Mouse (Mus musculus) brain, adult 2 months (tissue): ENCODE results near the gene Rnase4.
A peak's percentile ranks its signal among the peaks of the same experiment; 100 is the strongest.

Experiments used
- DNase-seq: peaks from one replicate; pipeline ENCODE4 v3.0.0; 2011; ENCODE audit warnings: low read depth, low spot score

The Rnase4 gene

GRCm38 (mm10) chr14:51090921-51091900, at the start of gene Rnase4, which contains the start of gene Ang:
TSS of gene Rnase4 (plus strand) at chr14:51091077.
TSS of gene Ang (plus strand) at chr14:51091150.
- DNase-seq: peak; percentile 36

- DNase-seq: no peak
These were observed 49.1 kb upstream of the Rnase4 start, which contains the start of gene Rnase9 for GRCm38 (mm10) chr14:51041769-51042168. TSS of gene Rnase9 (minus strand) at chr14:51041869.

GRCm38 (mm10) chr14:51047846-51048245, 43.0 kb upstream of the Rnase4 start:
- no peak for DNase-seq

- DNase-seq: no peak
These were observed 40.8 kb upstream of the Rnase4 start, which contains the start of gene Rnase11 for GRCm38 (mm10) chr14:51050063-51050462. TSS of gene Rnase11 (minus strand) at chr14:51050163.

DNA sequence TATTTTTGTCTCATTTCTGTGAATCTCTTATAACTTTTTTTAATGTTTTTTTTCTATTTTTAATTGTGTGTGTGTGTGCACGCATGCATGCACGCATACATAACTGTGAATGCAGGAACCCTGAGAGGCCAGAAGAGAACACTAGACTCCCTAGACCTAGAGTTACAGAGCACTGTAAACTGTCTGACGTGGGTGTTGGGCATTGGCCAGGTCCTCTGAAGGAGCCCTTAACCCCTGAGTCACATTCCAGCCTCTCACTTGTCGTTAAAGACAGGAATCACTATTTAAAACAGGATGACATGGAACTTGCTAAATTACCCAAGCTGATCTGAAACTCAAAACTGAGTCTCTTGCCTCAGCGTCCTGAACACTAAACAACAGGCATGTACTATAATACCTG, 38.9 kb upstream of the Rnase4 start:
- DNase-seq: no peak

GRCm38 (mm10) chr14:51053176-51053575, 37.7 kb upstream of the Rnase4 start:
- no peak for DNase-seq

GRCm38 (mm10) chr14:51054243-51055237, 36.3 kb upstream of the Rnase4 start:
- no peak for DNase-seq

DNA sequence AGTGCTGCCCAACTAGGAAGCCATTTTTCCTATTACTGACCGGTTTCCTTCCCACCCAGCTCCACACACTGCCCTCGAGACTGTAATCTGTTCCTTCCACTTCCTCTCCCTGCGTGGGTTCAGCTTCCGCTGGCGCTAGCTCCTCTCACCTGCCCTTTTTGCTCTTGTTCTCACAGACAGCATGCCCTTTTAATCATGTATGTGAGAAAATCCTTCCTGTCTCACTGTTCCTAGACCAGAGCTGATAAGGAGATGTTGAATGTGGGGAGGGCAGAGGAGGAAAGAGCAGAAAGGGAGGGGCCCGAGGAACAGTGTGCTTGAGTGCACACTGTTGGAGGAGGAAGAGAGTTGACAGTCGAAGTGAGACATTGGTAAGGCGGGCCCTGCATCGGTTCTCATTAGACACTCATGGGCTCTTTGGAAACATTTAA, 33.5 kb upstream of the Rnase4 start, which contains the start of gene Rnase12:
Gene Rnase12 (minus strand): TSS at position 261 of the 431 bp plus-strand sequence.
- no peak for DNase-seq

DNA sequence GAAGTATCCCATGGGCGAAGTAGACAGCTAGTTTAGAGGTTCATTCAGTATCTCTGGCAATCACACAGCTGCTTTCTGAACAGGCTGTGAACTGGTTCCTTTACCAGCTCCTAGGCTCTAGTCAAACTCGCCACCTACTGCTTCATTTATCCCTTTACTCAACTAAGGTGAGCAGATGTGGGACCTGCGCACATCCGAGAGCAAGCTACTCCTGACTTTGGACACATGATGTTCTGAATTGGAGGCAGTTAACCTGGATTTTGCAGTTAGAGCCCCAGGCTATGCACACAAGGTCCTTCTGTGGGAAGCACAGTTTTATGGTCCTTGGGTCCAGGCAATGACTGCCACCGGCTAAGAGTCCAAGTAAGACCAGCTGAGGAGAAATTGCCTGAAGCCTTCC, 30.1 kb upstream of the Rnase4 start:
- DNase-seq: no peak

DNA sequence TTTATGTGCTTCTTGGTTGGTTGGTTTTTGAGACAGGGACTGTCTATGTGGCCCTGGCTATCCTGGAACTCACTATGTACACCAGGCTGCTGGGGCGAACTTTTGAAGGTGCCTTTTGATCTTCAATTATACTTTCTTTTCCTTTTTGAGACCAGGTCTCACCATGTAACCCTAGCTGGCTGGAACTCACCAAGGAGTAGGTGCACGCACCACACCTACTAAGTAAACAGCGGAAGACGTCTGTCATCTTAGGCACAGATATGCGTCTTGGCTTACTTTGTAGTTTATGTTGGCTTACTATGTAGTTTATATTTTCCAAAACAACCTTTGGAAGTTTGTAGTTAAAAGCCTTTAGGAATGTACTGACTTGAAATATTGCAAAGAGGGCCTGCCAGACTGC, 21.9 kb upstream of the Rnase4 start:
- no peak for DNase-seq

- peak; percentile 25 for DNase-seq
These were observed 21.3 kb upstream of the Rnase4 start for GRCm38 (mm10) chr14:51069617-51070016.

DNA sequence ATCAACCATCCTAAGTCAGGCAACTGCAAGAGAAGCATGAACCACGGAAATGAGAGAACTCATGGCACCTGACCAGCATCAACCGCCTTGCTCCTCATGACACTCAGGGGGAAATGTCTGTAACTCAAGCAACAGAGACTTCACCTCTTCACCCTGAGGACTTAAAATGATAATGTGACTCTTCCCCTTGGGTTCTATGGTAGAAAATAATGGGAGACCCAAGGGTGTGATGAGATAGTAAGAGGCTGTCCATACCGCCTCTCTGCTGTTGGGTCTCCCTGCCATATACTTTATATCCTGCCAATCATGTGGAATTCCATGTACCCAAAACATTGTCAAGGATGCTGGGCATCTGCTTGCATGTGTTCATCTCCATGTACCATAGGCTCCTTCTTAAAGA, 16.5 kb upstream of the Rnase4 start, which contains the start of gene Olfr750:
Gene Olfr750 (minus strand): TSS at position 101 of the 400 bp plus-strand sequence.
- DNase-seq: no peak

GRCm38 (mm10) chr14:51079180-51079579, 11.7 kb upstream of the Rnase4 start:
- DNase-seq: no peak

DNA sequence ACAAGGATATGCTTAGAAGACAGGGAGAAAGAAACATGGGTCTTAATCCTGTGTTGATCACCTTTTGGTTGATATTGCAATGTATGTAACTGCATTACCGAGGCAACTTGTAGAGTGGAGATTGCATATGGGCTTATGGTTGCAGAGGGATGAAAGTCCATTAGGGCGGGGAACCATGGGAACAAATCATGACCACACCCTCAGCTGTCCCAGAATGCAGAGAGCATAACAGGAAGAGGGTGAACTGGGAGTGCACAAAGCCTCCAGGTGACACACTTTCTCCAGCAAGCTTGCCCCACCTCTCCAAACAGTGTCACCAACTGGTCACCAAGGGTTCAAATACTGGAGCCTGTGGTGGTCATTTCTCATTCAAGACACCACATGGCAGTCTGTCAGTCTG, 9.8 kb upstream of the Rnase4 start:
- DNase-seq: no peak

DNA sequence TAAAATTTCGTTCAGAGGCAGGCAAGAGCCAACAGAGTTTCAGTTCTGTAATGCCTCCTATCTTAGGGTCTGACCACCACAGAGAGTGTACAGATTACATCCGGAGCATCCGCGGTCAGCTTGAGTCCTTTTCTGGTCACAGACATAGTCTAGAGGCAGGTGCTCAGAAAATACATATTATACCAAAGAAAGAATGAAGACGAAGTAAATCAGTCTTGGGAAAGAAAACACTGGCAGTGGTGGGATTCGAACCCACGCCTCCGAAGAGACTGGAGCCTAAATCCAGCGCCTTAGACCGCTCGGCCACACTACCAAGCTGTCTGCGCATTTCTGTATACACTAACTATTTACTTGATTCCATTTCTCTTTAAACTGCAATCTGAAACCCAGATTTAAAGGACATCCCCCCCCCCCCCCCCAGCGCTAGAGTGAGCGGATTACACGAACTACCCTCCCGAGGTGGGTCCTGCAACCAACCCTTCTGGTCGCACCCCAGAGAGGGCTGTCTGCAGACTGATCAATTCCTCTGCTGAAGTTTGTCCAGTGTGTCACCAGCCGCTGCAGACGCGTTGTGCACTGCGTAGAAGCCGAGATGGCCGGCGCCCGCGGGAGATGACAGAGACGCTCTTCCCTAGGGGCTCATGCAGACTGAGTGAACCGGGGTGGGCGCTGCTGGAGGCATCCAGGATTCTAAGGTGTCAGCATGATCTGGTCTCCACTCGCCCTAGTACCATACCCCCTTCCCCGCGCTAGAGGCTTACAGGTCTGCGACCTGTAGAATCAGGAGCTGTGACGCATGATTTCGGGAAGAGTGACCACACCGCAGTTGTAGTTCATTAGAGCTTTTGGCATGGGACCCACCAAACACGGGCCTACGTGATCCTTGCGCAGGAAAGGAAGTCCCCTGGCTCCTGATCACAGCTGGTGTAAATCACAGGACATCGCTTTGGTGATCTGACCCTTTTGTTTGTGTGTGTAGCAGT, 8.0 kb upstream of the Rnase4 start:
- DNase-seq: peak; percentile 67

DNA sequence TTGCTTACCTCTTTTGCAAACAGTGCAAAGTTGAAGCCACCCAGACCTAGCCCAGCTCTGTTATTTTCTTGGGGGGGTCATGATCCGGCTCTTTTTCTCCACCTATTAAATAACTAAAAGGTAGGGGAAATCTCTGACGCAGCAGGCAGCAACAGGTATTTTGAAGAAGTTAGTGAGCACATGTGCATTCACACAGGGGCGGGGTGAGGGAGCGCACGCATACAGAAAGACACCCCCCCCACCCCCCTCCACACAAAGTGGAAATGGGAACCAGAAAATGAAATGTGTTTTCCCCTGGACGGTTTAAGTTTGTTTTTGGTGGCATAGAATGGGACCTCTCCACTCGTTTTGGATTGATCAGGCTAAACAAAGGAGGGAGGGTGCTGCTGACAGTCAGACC, 7.1 kb upstream of the Rnase4 start:
- DNase-seq: peak; percentile 31

DNA sequence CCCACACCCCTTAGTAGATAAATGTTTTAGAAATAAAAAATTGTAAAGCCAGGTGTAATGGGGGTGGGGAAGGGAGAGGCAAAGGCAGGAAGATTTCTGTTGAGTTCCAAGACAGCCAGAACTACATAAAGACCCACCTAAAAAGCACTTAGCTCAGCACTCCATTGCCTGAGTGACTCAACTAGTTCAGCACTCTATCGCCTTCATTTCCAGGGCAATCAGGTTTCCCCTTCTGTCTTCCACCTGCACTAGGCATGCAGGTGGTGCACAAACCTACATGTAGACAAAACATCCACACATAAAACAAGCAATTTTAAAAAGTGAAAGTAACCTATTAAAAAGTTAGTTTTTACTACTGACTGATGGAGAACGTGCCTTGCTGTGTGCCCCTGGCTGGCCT, 5.8 kb upstream of the Rnase4 start:
- no peak for DNase-seq

DNA sequence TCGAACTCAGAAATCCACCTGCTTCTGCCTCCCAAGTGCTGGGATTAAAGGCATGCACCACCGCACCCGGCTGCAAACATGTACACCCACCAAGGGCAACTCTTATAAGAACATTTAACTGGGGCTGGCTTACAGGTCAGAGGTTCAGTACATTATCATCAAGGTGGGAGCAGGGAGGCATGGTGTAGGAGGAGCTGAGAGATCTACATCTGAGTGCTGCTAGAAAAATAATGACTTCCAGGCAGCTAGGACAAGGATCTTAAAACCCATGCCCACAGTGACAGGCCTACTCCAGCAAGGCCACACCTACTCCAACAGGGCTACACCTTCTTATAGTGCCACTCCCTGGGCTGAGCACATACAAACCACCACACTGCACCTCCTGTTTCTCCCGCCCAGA, 5.0 kb upstream of the Rnase4 start:
- no peak for DNase-seq

GRCm38 (mm10) chr14:51087762-51088161, 3.1 kb upstream of the Rnase4 start:
- peak; percentile 24 for DNase-seq
